Mouse (Mus musculus) lung, postnatal 36 days (tissue): ENCODE measurements around the gene Wdr45.
A peak's percentile ranks its signal among the peaks of the same experiment; 100 is the strongest.

ENCODE experiments used
- DNase-seq: peaks from one replicate; pipeline ENCODE4 v3.0.0; 2022; ENCODE audit warnings: mixed read lengths

Gene Wdr45

DNA sequence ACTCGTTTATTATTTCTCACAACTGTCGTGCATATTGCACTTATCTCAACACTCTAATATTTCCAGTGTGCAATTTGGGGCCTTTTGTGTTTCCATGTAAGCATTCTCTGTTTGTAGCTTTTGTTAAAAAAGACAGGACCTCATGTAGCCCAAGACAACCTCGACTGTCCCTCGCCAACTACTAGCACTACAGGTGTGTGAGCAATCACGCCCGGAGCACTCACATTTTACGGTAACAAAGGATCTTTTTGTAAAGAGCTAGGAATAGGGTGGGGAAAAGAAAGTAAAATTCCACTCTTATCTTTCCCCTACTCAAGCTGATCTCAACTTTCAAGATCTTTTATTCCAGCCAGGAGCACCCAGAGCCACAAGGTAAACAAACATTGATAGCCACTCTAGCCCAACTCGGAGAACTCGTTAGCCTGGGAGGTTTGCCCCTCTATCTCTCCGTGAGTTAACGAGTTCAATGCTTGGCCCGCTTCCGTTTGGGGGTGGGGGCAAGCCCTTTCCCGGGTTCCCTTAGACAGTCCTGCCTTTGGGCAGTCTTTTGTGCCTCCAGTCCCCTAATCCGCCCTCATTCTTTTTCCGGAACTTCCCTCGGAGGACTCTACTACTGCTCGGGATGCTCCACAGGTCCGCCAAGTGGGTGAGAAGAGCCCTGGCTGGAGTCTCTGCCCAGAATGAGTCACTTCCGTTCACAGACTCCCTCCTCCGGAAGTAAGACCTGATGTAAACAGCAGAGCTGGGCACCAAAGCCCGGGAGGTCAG is 7.6 kb downstream of the Wdr45 start, which contains the start of gene Gm45208:
Gene Gm45208 (plus strand): TSS at position 732 of the 768 bp plus-strand sequence.
- peak; percentile 82 for DNase-seq

DNA sequence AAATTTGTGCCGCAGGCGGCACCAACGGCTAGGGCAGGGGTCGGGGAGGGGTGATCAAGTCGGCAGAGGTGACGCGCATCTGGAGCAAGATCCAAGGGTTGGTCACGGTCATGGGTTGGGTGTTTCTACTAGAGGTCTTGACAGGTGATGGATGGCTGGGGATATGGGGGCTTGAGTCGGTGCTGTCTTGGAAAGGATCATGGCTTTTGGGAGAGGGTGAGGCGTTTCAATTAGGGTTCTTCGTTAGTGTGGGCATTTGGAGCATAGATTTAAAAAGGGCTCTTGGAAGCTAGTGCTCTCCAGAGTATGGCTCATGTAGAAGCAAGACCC is 8.1 kb downstream of the Wdr45 start:
- no peak for DNase-seq

DNA sequence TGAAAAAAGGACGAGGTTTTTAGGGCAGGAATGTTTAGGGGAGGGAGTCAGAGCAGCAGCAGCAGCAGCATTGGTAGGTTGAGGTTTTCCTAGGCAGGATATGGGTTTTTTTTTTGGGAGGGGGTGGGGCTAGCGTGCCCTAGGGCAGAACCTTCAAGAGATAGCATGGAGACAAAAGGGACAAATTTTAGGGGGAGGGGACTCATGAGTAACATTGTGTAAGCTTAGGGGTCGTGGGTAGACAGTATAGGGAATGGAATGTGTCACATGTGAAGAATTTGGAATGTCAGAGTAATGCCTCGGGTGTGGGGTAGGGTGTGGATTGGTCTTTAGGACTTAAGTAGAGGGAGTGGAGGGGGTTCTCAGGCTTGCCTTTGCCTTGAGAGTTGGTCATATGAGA is 8.6 kb downstream of the Wdr45 start:
- DNase-seq: no peak

DNA sequence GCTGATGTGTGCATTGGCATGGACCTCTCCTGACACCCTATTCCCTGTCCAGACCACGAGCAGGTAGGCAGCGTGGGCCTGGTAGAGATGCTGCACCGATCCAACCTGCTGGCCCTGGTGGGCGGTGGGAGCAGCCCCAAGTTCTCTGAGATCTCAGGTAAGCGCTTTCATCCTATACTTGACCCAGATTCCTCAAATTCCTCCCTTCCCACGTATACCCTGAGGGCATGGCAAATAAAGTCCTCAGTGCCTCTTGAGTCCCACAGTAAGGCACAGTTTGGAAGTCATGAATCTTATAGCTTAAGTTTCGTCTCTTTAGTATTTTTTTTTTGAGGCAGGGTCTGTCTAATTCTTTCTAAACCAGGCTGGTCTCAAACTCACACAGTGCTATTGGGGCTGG is 10.0 kb downstream of the Wdr45 start:
- peak; percentile 17 for DNase-seq

DNA sequence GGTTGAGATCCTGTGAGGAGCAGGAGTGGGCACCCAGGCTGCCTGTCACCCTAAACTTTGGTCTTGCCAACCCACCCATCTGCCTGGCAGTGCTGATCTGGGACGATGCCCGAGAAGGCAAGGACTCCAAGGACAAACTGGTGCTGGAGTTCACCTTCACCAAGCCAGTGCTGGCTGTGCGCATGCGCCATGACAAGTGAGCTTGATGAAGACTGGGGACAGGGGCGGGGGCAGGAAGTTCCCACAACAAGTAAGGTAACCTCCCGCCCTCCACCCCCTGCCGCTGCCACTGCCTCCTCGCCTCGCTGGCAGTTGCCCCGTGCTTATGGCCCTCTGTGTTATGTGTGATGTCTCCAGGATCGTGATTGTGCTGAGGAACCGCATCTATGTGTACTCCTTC is 11.7 kb downstream of the Wdr45 start:
- DNase-seq: no peak

DNA sequence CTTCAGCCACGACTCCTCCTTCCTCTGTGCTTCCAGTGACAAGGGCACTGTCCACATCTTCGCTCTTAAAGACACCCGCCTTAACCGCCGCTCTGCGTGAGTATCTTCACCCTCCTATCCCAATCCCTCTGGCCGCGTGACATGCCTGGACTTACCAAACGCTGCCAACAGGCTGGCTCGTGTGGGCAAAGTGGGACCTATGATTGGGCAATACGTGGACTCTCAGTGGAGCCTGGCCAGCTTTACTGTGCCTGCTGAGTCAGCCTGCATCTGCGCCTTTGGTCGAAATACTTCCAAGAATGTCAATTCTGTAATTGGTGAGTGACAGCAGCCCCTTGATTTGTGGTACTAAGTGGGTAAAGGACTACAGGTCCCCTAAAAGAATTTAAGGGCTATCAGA is 13.0 kb downstream of the Wdr45 start:
- DNase-seq: peak; percentile 42

DNA sequence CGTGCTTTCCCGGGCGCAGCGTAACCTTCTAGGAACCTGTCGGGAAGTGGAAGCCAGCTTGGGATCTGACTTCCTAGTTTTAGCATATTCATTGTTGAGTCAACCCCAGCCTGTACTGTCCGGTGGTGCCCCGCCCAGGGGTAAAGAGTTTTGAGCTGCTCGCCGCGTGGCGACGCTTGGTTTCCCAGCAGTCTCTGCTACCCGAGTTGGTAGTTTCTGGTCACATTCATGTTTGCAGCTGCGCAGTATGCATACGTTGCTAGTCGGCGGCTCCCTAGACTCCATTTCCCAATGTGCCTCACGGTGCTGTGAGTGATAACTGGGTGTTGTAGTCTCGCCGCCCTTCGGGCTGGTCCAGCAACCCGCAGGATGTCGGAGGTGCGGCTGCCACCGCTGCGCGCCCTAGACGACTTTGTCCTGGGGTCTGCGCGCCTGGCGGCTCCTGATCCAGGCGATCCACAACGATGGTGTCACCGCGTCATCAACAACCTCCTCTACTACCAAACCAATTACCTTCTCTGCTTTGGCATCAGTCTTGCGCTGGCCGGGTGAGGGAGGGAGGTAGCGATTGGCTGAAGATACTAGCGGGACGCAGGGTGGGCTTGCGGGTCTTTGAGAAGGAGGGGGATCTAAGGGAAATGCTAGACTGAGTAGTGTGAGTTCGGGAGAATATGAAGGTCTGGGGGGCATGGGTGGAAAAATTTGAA is 14.2 kb downstream of the Wdr45 start, which contains the start of gene Praf2:
Gene Praf2 (plus strand): TSS at position 225 of the 707 bp plus-strand sequence.
- DNase-seq: peak; percentile 89

DNA sequence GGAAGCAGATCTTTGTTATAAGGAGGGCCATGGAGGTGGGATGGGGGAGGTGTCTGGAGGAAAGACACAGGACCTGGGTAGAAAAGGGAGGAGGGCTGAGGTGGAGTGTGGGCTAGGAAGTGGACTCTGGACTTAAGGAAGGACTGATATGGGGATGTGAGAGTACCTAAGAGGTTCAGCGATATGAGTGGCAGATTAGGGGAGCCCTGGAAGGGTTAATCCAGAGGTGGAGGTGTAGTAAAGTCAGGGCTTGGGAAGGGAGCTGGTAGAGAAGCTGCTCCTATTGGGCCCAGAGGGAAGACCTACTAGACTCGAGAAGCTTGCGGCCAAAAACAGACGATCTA is 14.8 kb downstream of the Wdr45 start:
- no peak for DNase-seq

DNA sequence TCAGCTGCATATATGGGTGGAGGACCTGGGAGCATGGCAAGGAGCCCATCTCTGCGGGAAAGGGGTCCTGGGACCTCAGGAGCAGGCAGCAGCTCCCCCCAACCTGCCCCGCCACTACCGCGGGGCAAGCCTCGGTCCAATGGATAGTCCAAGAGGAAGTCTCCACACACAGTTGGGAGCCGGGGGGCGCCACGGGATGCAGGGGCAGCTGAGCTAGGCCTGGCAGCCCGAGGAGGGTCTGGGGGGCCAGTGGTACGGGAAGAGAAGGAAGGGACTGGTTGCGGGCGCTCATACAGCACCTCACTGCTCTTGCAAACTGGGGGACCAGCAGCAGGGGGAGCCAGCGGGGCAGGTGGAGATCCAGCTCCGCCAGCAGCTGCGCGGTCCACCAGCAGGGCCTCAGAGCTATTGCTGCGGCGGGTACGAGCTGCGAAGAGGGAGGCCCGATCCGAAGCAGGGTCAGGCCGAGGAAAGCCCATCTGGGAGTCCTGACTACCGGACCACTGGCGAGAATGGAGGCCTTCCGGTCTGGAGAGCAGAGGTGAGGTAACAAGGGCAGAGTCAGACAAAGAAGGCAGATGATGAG is 19.5 kb downstream of the Wdr45 start:
- peak; percentile 83 for DNase-seq

DNA sequence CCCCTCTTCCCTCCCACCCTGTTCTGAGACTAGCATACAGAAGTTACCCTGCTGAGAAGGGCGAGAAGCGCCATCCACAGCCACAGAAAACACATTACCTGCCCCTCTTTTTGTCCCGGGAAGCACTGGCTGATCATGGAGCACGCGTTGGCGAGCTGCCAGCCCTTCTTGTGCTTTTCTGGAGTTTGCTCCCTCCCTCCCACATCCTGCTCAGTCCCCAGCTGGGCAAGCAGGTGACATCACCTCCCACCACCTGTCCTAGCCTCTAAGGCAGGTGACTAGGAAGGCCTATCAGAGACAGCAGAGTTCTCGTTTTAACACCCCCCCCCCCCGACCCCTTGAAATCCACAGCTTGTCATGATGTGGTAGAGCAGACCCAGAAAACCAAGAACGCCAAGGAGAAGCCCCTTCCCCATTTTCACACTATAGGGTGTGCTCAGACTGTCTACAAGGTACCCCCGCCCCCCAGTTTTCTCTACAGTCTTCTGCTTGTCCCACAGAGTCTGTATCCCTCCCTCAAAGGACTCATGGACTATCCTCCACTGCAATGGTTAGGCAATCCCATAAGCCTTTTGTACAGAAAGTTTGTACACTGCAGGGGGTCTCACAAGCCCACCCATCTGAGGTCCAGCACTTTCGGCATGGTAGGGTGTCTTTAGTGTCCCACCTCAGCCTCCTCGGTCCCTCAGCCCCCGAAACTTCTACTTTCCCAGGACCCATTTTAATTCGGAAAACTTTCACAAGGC is 25.4 kb downstream of the Wdr45 start:
- DNase-seq: peak; percentile 75

DNA sequence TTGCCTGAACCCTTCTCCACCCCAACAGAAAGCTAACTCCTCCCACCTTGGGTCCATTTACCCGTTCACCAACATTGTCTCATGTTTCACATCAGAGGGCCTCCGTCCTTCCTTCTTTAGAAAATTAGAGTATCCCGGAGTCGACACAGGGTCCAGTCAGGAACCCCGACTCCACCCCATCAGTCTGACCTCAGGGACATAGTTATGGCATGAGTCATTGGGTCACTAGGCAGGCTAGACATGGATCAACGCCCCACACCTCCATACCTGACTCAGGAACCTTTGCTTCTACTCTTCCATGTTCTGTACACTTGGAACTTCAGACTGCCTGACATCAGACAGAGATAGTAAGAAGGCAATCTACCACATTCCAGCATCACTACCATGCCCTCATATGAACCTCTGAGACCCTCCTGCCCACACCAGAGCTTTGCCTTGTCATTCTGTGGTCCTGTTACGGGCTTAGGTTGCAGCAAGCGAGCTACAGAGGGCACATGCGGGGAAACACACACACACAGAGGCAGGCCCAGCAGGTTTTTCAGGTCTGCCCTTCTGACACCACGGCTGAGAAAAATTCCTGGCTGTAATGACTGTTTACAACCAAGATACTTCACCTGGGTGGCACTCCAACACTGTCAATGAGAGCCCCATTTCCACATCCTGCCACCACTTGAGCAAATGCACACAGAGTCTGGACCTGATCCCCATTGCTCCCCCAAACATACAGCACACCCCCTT is 26.1 kb downstream of the Wdr45 start:
- DNase-seq: peak; percentile 79

DNA sequence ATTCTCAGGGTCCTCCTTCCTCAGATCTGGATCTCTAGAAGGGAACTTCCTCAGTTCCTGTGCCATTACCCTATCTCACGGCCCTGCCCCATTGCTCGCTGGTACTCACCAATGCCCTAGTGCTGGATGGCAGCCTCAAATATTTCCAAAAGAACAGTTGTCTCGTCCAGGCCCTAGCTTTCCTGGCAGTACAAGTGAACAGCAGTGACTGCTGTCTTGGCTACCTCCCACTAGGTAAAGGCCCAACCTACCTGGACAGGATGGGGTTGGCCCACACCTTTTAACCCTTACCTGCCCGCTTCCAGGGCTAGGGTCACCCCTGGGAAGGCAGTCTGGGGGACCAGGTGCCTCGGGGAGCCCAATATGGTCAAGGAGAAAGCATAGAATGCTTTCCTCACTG is 27.0 kb downstream of the Wdr45 start:
- peak; percentile 45 for DNase-seq

DNA sequence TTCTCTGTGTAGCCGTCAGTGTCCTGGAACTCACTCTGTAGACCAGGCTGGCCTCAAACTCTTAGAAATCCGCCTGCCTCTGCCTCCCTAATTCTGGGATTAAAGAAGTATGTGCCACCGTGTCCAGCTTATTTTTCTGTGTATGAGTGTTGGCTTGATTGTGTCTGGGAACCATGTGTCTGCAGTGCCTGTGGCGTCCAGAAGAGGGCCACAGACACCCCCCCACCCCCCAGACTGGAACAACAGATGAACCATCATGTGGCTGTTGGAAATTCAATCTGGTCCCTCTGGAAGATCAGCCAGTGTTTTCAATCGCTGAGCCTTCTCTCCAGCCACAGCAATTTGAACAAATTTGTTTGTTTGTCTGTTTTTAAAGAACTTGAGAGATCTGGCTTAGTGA is 29.3 kb downstream of the Wdr45 start:
- DNase-seq: no peak

DNA sequence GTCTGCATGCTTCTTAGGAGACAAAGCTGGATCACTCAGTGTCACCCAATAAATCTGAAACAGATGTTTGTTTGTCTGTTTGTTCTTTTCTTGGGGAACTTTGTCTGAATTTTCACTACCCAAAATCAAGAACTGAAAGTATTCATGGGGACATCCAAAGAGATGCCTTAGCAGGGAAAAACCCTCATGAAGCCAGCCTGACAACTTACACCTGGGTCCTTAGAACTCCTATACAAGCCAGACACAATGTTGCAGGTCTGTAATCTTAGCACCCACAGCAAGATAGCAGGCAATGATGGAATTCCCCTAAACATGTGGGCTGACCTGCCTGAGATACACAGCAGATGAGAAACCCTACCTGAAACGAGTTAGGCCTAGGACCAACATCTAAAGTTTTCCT is 30.8 kb downstream of the Wdr45 start:
- no peak for DNase-seq

DNA sequence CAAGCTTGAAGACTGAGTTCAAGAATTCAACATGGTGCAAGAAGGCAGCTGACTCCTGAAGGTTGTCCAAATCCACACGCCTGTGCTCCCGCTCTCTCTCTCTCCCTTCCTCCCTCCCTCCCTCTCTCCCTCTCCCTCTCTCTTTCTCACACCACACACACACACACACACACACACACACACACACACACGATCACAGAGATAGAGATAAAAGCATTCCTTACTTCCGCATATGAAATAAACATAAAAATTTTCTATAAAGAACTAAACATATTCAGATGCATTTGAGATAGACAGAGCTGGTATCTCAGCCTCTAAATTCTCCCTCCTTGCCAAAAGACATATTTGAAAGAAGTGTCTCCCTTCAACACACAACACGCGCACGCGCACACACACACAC is 31.3 kb downstream of the Wdr45 start:
- no peak for DNase-seq

DNA sequence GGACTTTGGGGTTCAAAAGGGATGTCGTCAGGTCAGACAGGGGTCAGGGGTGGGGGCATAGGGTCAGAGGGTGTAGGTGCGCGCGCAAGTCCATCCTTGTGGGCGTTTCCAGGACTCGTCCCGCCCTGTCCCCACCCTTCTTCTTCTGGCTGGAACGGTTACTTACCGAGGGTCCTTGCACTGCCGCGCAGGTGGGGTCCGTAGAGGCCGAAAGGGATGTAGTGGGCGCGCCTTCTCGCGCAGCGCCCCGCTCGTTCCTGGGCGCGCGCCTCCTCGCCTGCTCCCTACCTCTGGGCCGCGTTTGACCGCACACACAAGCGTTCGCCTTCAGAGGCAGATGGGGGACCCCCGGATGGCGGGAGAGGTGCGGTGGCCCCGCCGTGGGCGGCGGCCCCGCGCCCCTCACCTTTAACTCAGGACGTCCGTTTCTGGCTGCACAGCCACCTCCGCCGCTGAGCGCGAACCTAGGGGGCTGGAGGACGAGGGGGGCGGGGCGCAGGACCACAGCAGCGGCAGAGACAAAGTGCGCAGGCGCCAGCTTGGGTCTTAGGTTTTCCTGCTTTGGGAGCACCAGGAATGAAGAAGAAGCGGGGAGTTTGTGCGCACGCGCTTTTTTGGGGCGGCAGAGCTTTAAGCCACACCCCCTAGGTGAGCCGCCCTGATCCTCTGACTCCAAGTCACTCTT is 36.4 kb downstream of the Wdr45 start, which contains the start of gene Ccdc120:
Gene Ccdc120 (minus strand): TSS at position 474 of the 685 bp plus-strand sequence.
- DNase-seq: peak; percentile 70

DNA sequence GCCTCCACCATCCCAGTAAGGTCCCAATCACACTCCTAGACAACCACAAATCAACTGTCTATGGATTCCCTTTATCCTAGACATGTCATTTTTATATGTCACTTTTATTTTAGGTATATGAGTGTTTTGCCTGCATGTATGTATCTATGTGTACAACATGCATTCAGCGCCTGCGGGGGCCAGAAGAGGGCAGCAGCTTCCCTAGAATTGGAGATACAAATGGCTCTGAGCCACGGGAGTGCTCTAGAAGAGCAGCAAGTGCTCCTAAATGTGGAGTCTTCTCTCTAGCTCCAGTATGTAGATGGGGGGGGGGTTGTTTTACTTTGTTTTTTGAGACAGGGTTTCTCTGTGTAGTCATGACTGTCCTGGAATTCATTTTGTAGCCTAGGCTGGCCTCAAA is 39.5 kb downstream of the Wdr45 start:
- DNase-seq: peak; percentile 42

DNA sequence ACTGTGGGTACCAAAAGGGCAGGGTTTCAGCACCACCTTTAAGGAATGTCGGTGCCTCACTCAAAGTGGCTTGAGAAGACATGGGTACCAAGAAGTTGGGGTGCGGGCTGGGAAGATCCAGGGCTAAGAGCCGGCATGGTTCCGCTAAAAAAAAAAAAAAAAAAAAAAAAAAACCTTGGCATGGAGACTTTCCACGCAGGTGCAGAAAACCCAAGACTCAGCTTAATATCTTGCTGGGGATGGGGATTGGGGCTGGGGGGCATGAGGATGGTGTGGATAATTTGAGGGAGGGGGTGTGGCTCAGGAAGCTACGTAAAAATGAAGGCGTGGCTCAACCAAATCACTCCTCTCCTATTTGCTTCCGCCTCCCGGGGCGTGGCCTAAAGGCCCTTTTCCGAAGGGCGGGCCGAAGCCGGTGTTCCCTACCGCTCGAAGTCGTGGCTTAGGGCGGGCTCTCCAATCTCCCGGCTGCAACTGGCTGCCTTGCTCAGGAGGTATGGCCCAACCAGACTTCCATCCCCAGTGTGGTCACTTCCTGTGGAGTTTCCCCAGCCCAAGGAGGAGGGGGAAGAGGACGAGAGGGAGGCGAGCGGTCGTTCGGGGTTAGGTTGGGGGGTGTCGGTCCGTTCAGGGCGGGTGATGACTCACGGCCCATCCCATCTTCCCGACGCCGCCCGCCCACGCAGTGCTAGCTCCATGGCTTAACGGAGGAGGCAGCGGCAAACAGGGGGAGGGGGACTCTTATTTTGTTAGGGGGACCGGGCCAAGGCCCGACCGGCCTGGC is 48.2 kb downstream of the Wdr45 start, which contains the start of gene Tfe3:
Gene Tfe3 (plus strand): TSS at position 424 of the 784 bp plus-strand sequence.
- peak; percentile 96 for DNase-seq

DNA sequence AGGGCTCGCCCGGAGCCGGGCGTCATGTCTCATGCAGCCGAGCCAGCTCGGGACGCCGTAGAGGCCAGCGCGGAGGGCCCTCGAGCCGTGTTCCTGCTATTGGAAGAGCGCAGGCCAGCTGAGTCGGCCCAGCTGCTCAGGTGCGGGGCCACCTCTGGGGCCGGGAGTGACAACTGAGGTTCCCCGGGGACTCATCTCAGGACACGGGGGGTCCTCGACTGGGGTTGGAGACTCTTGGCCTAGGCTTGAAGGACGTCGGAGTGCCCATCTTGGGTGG is 48.7 kb downstream of the Wdr45 start:
- DNase-seq: no peak

DNA sequence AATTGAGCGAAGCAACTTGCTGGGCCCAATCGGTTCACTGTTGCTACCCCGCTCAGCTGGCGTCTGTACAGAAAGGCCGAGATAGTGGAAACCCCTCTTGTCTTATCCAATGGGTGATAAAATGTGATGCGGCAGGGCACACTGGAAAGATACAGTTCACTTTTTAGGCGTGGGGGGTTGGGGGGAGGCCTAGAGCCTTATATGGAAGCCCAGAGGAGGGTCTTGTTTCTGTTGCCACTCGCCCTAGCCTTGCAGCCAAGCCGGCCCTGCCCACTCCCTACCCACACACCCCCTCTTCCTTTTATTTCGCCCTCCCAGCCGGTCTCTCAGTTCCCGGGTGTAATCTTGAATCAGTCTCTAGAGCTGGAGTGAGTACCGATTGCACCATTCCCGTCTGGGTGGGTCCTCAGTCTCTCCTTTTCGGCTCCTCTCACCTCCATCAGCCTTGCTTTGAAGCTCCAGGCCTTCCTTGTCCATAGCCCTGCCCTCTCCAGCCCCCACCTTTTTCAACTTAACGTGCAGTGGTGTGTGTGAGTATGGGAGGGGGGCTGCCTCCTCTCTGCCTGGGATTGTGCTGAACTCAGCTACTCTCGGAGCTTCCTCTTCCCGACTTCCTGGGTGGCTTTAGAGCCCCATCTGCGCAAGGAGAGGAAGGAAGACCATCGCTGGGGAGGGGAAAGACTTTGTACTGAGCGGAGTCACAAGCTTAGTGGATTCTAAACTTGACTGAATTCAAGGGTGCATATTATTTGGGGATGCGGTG is 49.7 kb downstream of the Wdr45 start:
- DNase-seq: peak; percentile 60
